Mouse (Mus musculus) frontal cortex, postnatal 36 days (tissue): ENCODE measurements at regions not wholly inside any gene's neighbourhood (a gene's known extent, or its start where the extent isn't known, plus 50 kb on each side); places are given as distances from the start of the nearest gene placed in this dataset.

Source experiments
- DNase-seq, 2 experiments: peaks; one replicate each; pipeline ENCODE4 v3.0.0; 2022; ENCODE audit warnings: low spot score in 2 of 2

GRCm38 (mm10) chr12:79910884-79911759, 201.7 kb downstream of the Zfp36l1 start:
- DNase-seq = peak; percentile 44 to 45

GRCm38 (mm10) chr12:79907583-79907982, 205.2 kb downstream of the Zfp36l1 start:
- DNase-seq = no peak

- no peak for DNase-seq
Measured at GRCm38 (mm10) chr12:79906738-79907365, 206.0 kb downstream of the Zfp36l1 start.

- no peak for DNase-seq
Measured at GRCm38 (mm10) chr12:79905828-79906737, 206.7 kb downstream of the Zfp36l1 start.

GRCm38 (mm10) chr12:79904913-79905549, 207.8 kb downstream of the Zfp36l1 start:
- DNase-seq = no peak

- no peak for DNase-seq
Measured at GRCm38 (mm10) chr12:79902761-79903160, 210.1 kb downstream of the Zfp36l1 start.

GRCm38 (mm10) chr12:79902163-79902562, 210.7 kb downstream of the Zfp36l1 start:
- no peak for DNase-seq

GRCm38 (mm10) chr12:79898198-79898930, 214.4 kb downstream of the Zfp36l1 start:
- no peak for DNase-seq

GRCm38 (mm10) chr12:79895975-79896374, 216.8 kb downstream of the Zfp36l1 start:
- no peak for DNase-seq

- no peak for DNase-seq
Measured at GRCm38 (mm10) chr12:79895324-79895723, 217.5 kb downstream of the Zfp36l1 start.

- no peak for DNase-seq
Measured at GRCm38 (mm10) chr12:79892871-79893270, 219.9 kb downstream of the Zfp36l1 start.

- no peak for DNase-seq
Measured at GRCm38 (mm10) chr12:79891942-79892341, 220.9 kb downstream of the Zfp36l1 start.

- no peak for DNase-seq
Measured at GRCm38 (mm10) chr12:79890887-79891286, 221.9 kb downstream of the Zfp36l1 start.

- no peak for DNase-seq
Measured at GRCm38 (mm10) chr12:79890291-79890690, 222.5 kb downstream of the Zfp36l1 start.

GRCm38 (mm10) chr12:79888812-79889211, 224.0 kb downstream of the Zfp36l1 start:
- DNase-seq = no peak

- DNase-seq = no peak
Measured at GRCm38 (mm10) chr12:79888086-79888485, 224.7 kb downstream of the Zfp36l1 start.

- DNase-seq = no peak
Measured at GRCm38 (mm10) chr12:79887225-79887886, 225.5 kb downstream of the Zfp36l1 start.

- no peak for DNase-seq
Measured at GRCm38 (mm10) chr12:79886494-79886893, 226.3 kb downstream of the Zfp36l1 start.

GRCm38 (mm10) chr12:79885286-79885685, 227.5 kb downstream of the Zfp36l1 start:
- no peak for DNase-seq

GRCm38 (mm10) chr12:79883651-79884050, 229.2 kb downstream of the Zfp36l1 start:
- no peak for DNase-seq
